Mouse (Mus musculus) ES-Bruce4 (cell line): Measurements from ENCODE around the gene Phf20. TPM values are rescaled to one million over a fixed set of nuclear protein-coding genes. Genes with fewer than 3 reads are reported as not detected.
A peak's percentile ranks its signal among the peaks of the same experiment; 100 is the strongest.

ENCODE experiments used
- H3K27ac ChIP-seq: 2 replicates; pipeline ENCODE4 v1.5.1; 2012; ENCODE audit warnings: low read length, inconsistent platforms; ENCODE audit not compliant: insufficient read depth
- H3K27me3 ChIP-seq: 2 replicates; pipeline ENCODE4 v1.6.1; 2012; ENCODE audit warnings: mild to moderate bottlenecking, low read length, inconsistent platforms; ENCODE audit not compliant: control insufficient read depth, poor library complexity, insufficient read depth, severe bottlenecking
- H3K36me3 ChIP-seq: 2 replicates; pipeline ENCODE4 v1.6.1; 2012; ENCODE audit warnings: inconsistent platforms, mild to moderate bottlenecking, low read length, moderate library complexity; ENCODE audit not compliant: control insufficient read depth, poor library complexity, insufficient read depth, severe bottlenecking
- H3K4me1 ChIP-seq: one replicate; pipeline ENCODE4 v1.8.1; 2011; ENCODE audit warnings: low read length; ENCODE audit not compliant: control insufficient read depth, insufficient read depth
- H3K4me3 ChIP-seq: 2 replicates; pipeline ENCODE4 v1.5.1; 2011; ENCODE audit warnings: low read depth, mild to moderate bottlenecking, low read length
- H3K9ac ChIP-seq: 2 replicates; pipeline ENCODE4 v1.6.1; 2012; ENCODE audit warnings: low read depth, mild to moderate bottlenecking, inconsistent platforms; ENCODE audit not compliant: poor library complexity, severe bottlenecking
- H3K9me3 ChIP-seq: replicated peaks from 2 replicates; pipeline ENCODE4 v1.6.1; 2012; ENCODE audit warnings: mild to moderate bottlenecking, low read length, inconsistent platforms; ENCODE audit not compliant: control insufficient read depth, poor library complexity, insufficient read depth, severe bottlenecking
- CTCF ChIP-seq: IDR thresholded peaks from one replicate; pipeline ENCODE4 v1.8.1; 2011; ENCODE audit warnings: low read depth, low read length
- EP300 ChIP-seq: IDR thresholded peaks from 2 replicates; pipeline ENCODE4 v1.6.1; 2011; ENCODE audit warnings: low read depth, low read length; ENCODE audit not compliant: insufficient read depth
- POLR2A ChIP-seq: IDR thresholded peaks from one replicate; pipeline ENCODE4 v1.8.1; 2011; ENCODE audit warnings: low read length; ENCODE audit not compliant: insufficient read depth
- polyA plus RNA-seq: library from polyadenylated mRNA; stranded (reverse); fragments of >200 nt; gene quantifications from 2 replicates; pipeline ENCODE4 v1.2.4, GENCODE M21; 2011; ENCODE audit warnings: low read depth; ENCODE audit not compliant: missing spikeins, insufficient read depth, insufficient read length

Phf20 gene
- polyA plus RNA-seq, 1 experiment, result 78.8 TPM

- Histone ChIP-seq H3K4me3 (no peak overlapping the region), H3K27ac (no peak overlapping the region), H3K9ac (no peak overlapping the region), H3K36me3 (no peaks in the 10 kb centered on the region), H3K27me3 (no peaks in the 10 kb centered on the region), H3K9me3 (no peaks in the 10 kb centered on the region), H3K4me1 (peaks cover 2% of the 10 kb centered on the region)
- TF ChIP-seq EP300 (no peak), POLR2A (no peak), CTCF (no peak)
Measured at GRCm38 (mm10) chr2:156193066-156193862, 3.0 kb upstream of the Phf20 start.

GRCm38 (mm10) chr2:156194571-156194970, 1.7 kb upstream of the Phf20 start:
- no peak overlapping the region for H3K9ac ChIP-seq
- peaks cover 2% of the 10 kb centered on the region for H3K4me1 ChIP-seq
- peak overlapping the region; percentile 79 for H3K27ac ChIP-seq
- TF ChIP-seq EP300 (0 out of 2 replicates have a peak, but pooled peaks have one; percentile 36), CTCF (no peak)
- no peak overlapping the region for H3K4me3 ChIP-seq
- H3K36me3 ChIP-seq, result no peaks in the 10 kb centered on the region
- H3K27me3 ChIP-seq, result no peaks in the 10 kb centered on the region
- H3K9me3 ChIP-seq, result no peaks in the 10 kb centered on the region

GRCm38 (mm10) chr2:156197129-156197911, 1.1 kb downstream of the Phf20 start:
- H3K27me3 ChIP-seq, result no peaks in the 10 kb centered on the region
- H3K9ac ChIP-seq, result peak overlapping the region; percentile 78
- H3K4me3 ChIP-seq, result peak overlapping the region; percentile 97
- peaks cover 8% of the 10 kb centered on the region for H3K36me3 ChIP-seq
- TF ChIP-seq CTCF (no peak), EP300 (no peak), POLR2A (no peak)
- peak overlapping the region; percentile 52; the same call in 1 of the 2 replicates for H3K27ac ChIP-seq
- peaks cover 2% of the 10 kb centered on the region for H3K4me1 ChIP-seq
- H3K9me3 ChIP-seq, result no peaks in the 10 kb centered on the region

- Histone ChIP-seq H3K4me3 (0 out of 2 replicates have a peak overlapping the region, but pooled peaks have one; percentile 14), H3K36me3 (peaks cover 8% of the 10 kb centered on the region), H3K27ac (peak overlapping the region; percentile 86), H3K4me1 (peaks cover 6% of the 10 kb centered on the region), H3K27me3 (no peaks in the 10 kb centered on the region), H3K9me3 (no peaks in the 10 kb centered on the region), H3K9ac (peak overlapping the region; percentile 78)
- no peak for TF ChIP-seq POLR2A
- TF ChIP-seq EP300, result peak; percentile 36; the same call in 1 of the 2 replicates
- no peak for TF ChIP-seq CTCF
Measured at GRCm38 (mm10) chr2:156199944-156200343, 3.7 kb downstream of the Phf20 start.

GRCm38 (mm10) chr2:156201486-156201885, 5.2 kb downstream of the Phf20 start:
- H3K9me3 ChIP-seq, result no peaks in the 10 kb centered on the region
- peaks cover 13% of the 10 kb centered on the region for H3K36me3 ChIP-seq
- no peaks in the 10 kb centered on the region for H3K27me3 ChIP-seq
- H3K4me1 ChIP-seq, result peaks cover 5% of the 10 kb centered on the region
- H3K27ac ChIP-seq, result 0 out of 2 replicates have a peak overlapping the region, but pooled peaks have one; percentile 7
- no peak overlapping the region for H3K4me3 ChIP-seq
- no peak overlapping the region for H3K9ac ChIP-seq
- TF ChIP-seq EP300 (no peak), CTCF (no peak), POLR2A (no peak)
